Mouse (Mus musculus): Measurements from ENCODE around the gene Fam183b. TPM values are rescaled to one million over a fixed set of nuclear protein-coding genes. Genes with fewer than 3 reads are reported as not detected.
"Not testable (repeated sequence)": the region's sequence is repeated elsewhere in the genome, so short reads cannot be mapped to it uniquely, and the experiment has no call there.

The Fam183b gene
- 7.0 and 10.4 TPM in 2 replicates for polyA plus RNA-seq (2016; fragmentation: Nextera tagmentation; extraction: Ambion mirVana)

DNA sequence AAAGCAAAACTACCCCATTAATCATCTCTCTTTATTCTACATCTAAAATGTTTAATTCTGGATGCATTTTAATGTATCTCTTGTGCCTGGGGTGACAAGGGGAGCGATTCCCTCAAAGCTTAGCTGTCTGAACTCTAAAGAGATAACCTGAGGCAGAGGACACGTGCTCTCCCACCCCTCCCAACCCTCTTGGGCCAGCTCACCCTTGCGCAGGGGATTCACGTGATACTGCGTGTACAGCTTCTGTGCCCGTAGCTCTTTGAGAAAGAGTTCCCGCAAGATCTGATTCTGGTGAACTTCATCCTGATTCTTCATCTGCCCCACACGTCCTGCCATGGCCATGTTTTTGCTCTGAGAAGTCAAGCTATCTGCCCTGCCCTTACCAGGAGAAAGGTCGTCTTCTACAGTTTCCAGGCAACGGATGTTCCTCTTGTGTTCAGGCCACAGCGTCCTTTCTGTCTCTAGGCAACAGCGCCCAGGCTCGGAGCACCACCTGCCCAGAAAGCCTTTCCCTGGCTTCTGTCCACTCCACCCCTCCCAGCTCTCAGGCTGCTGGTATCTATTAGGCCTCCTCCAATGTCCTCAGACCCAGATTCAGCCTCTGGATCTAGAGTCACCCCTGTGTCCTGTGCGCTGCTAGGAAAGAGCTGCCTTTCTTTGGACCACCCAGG is at the start of gene Fam183b:
Gene Fam183b (minus strand): TSS at position 403 of the 671 bp plus-strand sequence.
- Histone ChIP-seq H3K9me3 (replicated peaks) (no peaks in the 10 kb centered on the region), H3K27me3 (no peaks in the 10 kb centered on the region), H3K4me1 (peaks cover 11% of the 10 kb centered on the region), H3K27ac (peak within 1 kb of the TSS; percentile 18; the same call in 1 of the 2 replicates), H3K4me2 (replicated peaks) (peak within 1 kb of the TSS; percentile 41), H3K36me3 (no peaks in the 10 kb centered on the region), H3K9ac (no peak within 1 kb of the TSS), H3K4me3 (no peak within 1 kb of the TSS)
- WGBS, result 31% methylated on average over 14 of the region's 14 CpGs
- peak; percentile 74 for ATAC-seq (ENCODE audit: low FRiP score)

DNA sequence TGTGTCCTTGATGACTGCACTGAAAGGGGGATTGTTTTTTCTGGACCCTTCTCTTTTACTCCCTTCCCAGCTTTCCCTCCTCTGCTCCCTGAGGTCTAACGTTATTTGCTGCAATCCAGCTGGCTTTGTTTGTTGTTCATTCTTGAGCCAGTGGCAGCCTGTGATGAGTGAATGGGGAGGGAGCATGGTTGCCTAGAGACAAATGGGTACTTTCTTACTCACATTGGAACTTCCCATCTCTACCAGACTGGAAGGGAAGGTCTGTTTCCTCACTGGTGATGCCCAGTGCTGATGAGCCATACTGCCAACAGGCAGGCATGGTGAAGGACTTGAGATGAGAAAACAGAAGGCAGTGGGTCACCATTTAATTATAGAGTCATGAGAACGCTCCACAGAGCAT is 48.0 kb upstream of the Fam183b start:
- Histone ChIP-seq H3K27ac (no peak overlapping the region), H3K9ac (no peak overlapping the region), H3K4me2 (replicated peaks) (no peak overlapping the region), H3K27me3 (no peaks in the 10 kb centered on the region), H3K36me3 (peaks cover 43% of the 10 kb centered on the region), H3K9me3 (replicated peaks) (no peaks in the 10 kb centered on the region), H3K4me1 (peaks cover 7% of the 10 kb centered on the region), H3K4me3 (no peak overlapping the region)
- 61% methylated on average over 2 of the region's 2 CpGs for WGBS
- ATAC-seq (ENCODE audit: low FRiP score), result no peak

DNA sequence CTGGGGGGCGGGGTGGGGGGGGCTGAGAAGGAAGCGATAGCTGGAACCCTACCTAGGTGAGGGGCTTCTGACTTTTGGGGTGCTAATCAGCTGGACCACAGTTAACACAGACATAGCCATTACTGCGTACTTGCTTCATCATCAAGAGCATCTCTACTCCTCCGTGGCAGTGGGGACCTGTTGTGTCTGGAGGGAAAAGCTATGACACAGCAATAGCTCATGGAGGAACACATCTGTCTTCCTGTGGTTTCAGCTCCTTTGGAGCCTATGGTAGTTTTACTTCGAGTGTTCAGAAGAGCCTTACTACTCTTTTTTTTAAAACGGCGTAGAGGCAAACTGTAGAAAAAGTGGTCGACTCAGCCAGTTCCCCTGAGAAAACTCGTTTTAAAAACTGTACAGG is 45.9 kb upstream of the Fam183b start:
- Histone ChIP-seq H3K27me3 (no peaks in the 10 kb centered on the region), H3K4me3 (peak overlapping the region; percentile 86), H3K4me2 (replicated peaks) (peak overlapping the region; percentile 96), H3K9me3 (replicated peaks) (no peaks in the 10 kb centered on the region), H3K9ac (peak overlapping the region; percentile 90), H3K36me3 (peaks cover 31% of the 10 kb centered on the region), H3K27ac (0 out of 2 replicates have a peak overlapping the region, but pooled peaks have one; percentile 88), H3K4me1 (peaks cover 7% of the 10 kb centered on the region)
- ATAC-seq (ENCODE audit: low FRiP score), result no peak
- WGBS, result 51% methylated on average over 9 of the region's 9 CpGs

DNA sequence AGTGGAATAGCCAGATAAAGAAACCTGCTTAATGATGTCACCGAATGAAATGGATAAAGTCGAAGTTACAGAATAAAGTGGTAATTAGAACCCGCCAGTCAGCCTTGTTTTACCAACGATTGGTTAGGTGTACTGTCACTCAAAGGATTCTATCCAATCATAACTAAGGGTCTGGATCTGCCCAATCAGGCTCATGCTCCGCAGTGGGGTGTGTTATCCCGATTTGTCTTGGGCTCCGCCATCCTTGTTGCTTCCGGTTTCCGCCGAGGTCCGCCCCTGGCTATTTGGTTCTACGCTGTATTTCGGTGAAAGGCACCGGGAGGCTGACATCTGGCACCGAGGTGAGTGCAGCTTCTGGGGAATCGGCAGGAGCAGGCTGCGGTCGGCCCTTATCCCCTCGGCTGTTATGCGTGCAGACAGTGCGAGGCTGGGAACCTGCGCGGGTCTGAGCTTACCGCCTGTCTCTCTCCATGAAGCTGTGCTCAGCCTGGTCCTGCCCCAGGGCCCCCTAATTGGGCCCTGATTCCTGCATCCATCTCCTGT is 45.2 kb upstream of the Fam183b start, which contains the start of gene Gm12258:
Gene Gm12258 (plus strand): TSS at position 240 of the 543 bp plus-strand sequence.
- under 1% methylated on average over 24 of the region's 24 CpGs for WGBS
- H3K27ac ChIP-seq, result peak within 1 kb of the TSS; percentile 88

DNA sequence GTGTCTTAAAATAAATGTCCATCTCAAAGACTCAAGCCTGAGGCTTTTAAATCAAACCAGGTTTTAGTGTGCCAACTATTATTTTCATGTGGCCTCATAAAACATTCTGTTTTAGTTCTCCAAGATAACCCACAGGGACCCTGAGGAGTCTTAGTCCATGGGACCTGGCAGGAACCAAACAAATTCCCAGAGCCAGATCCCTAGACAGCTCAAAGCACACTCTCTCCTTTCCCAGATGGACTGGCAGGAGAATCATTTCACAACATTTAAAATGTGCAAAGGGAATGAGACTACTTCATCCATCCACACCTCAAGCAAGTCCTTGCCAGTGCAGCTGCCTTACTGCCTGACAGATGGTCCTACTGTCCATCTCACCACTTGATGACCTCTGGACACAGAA is 37.2 kb upstream of the Fam183b start, which contains the start of gene Olfr311:
Gene Olfr311 (plus strand): TSS at position 301 of the 400 bp plus-strand sequence.
- H3K9me3 ChIP-seq (replicated peaks); H3K4me1 ChIP-seq; H3K27ac ChIP-seq; H3K27me3 ChIP-seq; H3K36me3 ChIP-seq; ATAC-seq (ENCODE audit: low FRiP score); H3K4me2 ChIP-seq (replicated peaks); H3K9ac ChIP-seq; H3K4me3 ChIP-seq: not testable (repeated sequence)

More for the DNA sequence above, 45.2 kb upstream of the Fam183b start, which contains the start of gene Gm12258:
- Histone ChIP-seq H3K9ac (peak within 1 kb of the TSS; percentile 90), H3K9me3 (replicated peaks) (no peaks in the 10 kb centered on the region), H3K4me1 (peaks cover 7% of the 10 kb centered on the region), H3K36me3 (peaks cover 30% of the 10 kb centered on the region), H3K4me2 (replicated peaks) (peak within 1 kb of the TSS; percentile 96), H3K27me3 (no peaks in the 10 kb centered on the region), H3K4me3 (peak within 1 kb of the TSS; percentile 86)
- peak; percentile 100 for ATAC-seq (ENCODE audit: low FRiP score)

DNA sequence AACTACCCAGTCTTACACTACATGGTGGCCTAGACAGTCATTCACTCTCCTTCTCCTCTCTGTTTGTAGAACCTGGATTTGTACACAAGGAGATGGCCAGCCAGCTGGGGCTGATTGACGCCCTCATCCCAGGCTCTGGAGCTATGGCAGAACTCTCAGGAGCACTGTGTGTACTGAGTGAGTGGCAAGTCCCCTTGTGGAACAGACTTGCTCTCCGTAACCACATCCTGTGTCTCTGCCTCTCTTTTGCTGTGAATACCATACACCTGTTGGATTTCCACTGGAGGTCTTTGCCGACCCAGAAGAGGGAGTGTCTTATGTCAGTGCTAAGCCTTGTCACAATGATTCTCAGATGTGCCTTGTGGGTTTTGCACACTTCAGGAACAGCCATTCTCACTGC is 30.8 kb upstream of the Fam183b start:
- H3K9me3 ChIP-seq (replicated peaks); H3K27me3 ChIP-seq; H3K4me1 ChIP-seq; H3K4me3 ChIP-seq; H3K9ac ChIP-seq; H3K4me2 ChIP-seq (replicated peaks); H3K36me3 ChIP-seq; H3K27ac ChIP-seq; ATAC-seq (ENCODE audit: low FRiP score): not testable (repeated sequence)
- 85% methylated on average over 3 of the region's 3 CpGs for WGBS

DNA sequence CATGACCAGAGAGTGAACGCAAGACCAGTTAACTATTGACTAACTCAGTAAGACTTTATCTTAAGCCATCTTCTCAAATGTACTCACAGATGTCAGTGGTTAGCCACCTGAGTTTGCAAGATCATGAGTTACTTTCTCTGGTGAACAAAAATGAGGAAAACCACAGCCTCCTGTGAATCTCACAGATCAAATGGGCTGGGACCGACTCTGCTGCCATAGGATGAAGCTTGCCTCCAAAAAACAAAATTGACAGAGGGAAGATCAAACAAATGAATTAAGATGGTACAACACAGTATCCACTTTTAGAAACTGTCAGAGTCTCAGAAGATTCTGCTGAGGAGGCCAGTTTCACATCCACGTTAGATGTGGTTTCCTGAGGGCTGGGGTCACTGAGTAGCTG is 28.0 kb upstream of the Fam183b start:
- ATAC-seq (ENCODE audit: low FRiP score), result no peak
- H3K36me3 ChIP-seq, result no peaks in the 10 kb centered on the region
- 79% methylated on average over 3 of the region's 3 CpGs for WGBS

DNA sequence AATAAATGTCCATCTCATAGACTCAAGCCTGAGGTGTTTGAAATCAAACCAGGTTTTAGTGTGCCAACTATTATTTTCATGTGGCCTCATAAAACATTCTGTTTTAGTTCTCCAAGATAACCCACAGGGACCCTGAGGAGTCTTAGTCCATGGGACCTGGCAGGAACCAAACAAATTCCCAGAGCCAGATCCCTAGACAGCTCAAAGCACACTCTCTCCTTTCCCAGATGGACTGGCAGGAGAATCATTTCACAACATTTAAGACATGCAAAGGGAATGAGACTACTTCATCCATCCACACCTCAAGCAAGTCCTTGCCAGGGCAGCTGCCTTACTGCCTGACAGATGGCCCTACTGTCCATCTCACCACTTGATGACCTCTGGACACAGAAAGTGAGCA is 27.2 kb upstream of the Fam183b start, which contains the start of gene Olfr312:
Gene Olfr312 (plus strand): TSS at position 301 of the 400 bp plus-strand sequence.
- not testable (repeated sequence) for H3K4me1 ChIP-seq; H3K4me2 ChIP-seq (replicated peaks); H3K27ac ChIP-seq; H3K27me3 ChIP-seq; H3K4me3 ChIP-seq; ATAC-seq (ENCODE audit: low FRiP score); H3K36me3 ChIP-seq; H3K9me3 ChIP-seq (replicated peaks); H3K9ac ChIP-seq

More for the DNA sequence above, 28.0 kb upstream of the Fam183b start:
- no peaks in the 10 kb centered on the region for H3K27me3 ChIP-seq
- H3K4me1 ChIP-seq, result no peaks in the 10 kb centered on the region
- no peak overlapping the region for H3K4me3 ChIP-seq
- H3K9ac ChIP-seq, result no peak overlapping the region
- no peak overlapping the region for H3K4me2 ChIP-seq (replicated peaks)
- no peak overlapping the region for H3K27ac ChIP-seq
- no peaks in the 10 kb centered on the region for H3K9me3 ChIP-seq (replicated peaks)

DNA sequence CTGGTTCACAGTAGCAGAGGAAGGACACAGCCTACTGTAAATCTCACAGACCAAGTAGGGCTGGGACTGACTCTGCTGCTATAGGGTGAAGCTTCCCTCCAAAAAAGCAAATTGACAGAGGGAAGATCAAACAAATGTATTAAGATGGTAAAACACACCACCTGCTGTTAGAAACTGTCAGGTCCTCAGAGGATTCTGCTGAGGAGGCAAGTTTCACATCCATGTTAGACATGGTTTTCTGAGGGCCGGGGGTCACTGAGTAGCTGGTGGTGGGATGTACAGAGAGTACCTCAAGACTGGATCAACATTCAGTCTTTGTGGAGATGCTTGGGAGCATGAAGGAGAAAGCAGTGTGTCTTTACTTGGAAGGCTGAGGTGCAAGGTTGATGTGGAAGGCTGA is 13.9 kb upstream of the Fam183b start:
- Histone ChIP-seq H3K4me1 (no peaks in the 10 kb centered on the region), H3K9ac (no peak overlapping the region), H3K4me3 (no peak overlapping the region), H3K27me3 (no peaks in the 10 kb centered on the region), H3K9me3 (replicated peaks) (no peaks in the 10 kb centered on the region), H3K27ac (no peak overlapping the region), H3K36me3 (no peaks in the 10 kb centered on the region), H3K4me2 (replicated peaks) (no peak overlapping the region)
- WGBS, result 81% methylated on average over 1 of the region's 1 CpGs
- no peak for ATAC-seq (ENCODE audit: low FRiP score)

DNA sequence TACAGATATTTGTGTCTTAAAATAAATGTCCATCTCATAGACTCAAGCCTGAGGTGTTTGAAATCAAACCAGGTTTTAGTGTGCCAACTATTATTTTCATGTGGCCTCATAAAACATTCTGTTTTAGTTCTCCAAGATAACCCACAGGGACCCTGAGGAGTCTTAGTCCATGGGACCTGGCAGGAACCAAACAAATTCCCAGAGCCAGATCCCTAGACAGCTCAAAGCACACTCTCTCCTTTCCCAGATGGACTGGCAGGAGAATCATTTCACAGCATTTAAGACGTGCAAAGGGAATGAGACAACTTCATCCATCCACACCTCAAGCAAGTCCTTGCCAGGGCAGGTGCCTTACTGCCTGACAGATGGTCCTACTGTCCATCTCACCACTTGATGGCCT is 12.9 kb upstream of the Fam183b start, which contains the start of gene Olfr313:
Gene Olfr313 (plus strand): TSS at position 301 of the 400 bp plus-strand sequence.
- not testable (repeated sequence) for H3K9me3 ChIP-seq (replicated peaks); H3K27me3 ChIP-seq; H3K4me2 ChIP-seq (replicated peaks); H3K9ac ChIP-seq; ATAC-seq (ENCODE audit: low FRiP score); H3K27ac ChIP-seq; H3K36me3 ChIP-seq; H3K4me3 ChIP-seq; H3K4me1 ChIP-seq
- 59% methylated on average over 1 of the region's 1 CpGs for WGBS

DNA sequence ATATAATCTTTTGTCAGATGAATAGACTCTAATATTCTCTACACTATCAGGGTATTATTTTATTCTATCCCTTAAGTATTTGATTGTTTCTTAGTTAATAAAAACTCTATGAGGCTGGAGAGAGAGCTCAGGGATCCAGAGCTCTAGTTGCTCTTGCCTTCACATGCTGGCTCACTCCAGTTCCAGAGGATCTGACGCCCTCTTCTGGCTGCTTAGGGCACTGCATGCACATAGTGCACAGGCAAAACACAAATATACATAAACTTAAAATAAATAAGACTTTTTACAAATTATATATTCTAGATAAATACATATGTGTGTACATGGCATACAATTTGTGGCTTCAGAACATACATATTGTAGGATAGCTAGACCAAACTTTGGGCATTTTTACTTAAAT is 10.2 kb upstream of the Fam183b start:
- 7% methylated on average over 1 of the region's 1 CpGs for WGBS
- H3K36me3 ChIP-seq, result no peaks in the 10 kb centered on the region
- H3K9ac ChIP-seq, result no peak overlapping the region
- no peak overlapping the region for H3K4me2 ChIP-seq (replicated peaks)
- H3K9me3 ChIP-seq (replicated peaks), result no peaks in the 10 kb centered on the region
- no peaks in the 10 kb centered on the region for H3K4me1 ChIP-seq
- no peak overlapping the region for H3K27ac ChIP-seq
- H3K27me3 ChIP-seq, result no peaks in the 10 kb centered on the region
- no peak for ATAC-seq (ENCODE audit: low FRiP score)
- H3K4me3 ChIP-seq, result no peak overlapping the region

DNA sequence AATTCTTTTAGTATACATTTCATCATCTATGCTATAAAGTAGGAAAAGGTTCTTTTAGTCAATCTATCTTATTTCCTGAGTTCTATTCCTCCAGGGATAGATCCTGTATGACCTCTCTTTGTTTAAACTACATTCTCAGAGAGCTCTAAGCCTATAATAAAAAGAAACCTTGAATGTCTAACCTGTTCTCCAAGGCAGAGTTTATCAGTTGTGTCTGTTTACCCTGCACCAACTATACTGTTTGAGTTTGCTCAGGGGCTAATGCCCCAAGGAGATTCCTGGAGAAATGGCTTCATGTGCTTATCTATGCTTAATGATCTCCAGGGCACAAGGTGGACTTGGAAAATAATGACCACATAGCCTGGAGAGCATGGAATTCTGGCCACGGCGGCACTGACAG is 2.6 kb upstream of the Fam183b start:
- no peaks in the 10 kb centered on the region for H3K27me3 ChIP-seq
- no peak overlapping the region for H3K4me3 ChIP-seq
- H3K36me3 ChIP-seq, result no peaks in the 10 kb centered on the region
- no peaks in the 10 kb centered on the region for H3K9me3 ChIP-seq (replicated peaks)
- ATAC-seq (ENCODE audit: low FRiP score), result no peak
- peaks cover 11% of the 10 kb centered on the region for H3K4me1 ChIP-seq
- WGBS, result 72% methylated on average over 2 of the region's 2 CpGs
- H3K4me2 ChIP-seq (replicated peaks), result no peak overlapping the region
- H3K27ac ChIP-seq, result no peak overlapping the region
- no peak overlapping the region for H3K9ac ChIP-seq

DNA sequence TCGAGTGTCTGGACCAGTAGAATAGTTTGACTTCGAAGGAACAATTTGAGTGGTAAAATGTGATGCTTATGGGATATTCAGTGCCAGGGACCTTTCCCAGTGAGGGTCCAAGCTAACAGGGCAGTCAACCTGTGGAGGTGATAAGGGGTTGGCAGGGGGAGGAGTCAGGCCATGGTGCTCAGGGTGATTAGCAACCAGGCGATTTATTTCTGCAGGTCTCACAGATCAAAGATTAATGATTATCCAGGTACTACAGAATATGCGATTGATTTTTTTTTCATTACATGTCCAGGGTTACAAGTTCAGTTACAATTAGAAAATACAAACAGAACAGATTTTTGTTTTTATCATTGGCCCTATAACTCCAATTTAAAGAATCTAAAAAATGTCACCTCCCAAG is 2.1 kb upstream of the Fam183b start:
- H3K9me3 ChIP-seq (replicated peaks), result no peaks in the 10 kb centered on the region
- no peak overlapping the region for H3K27ac ChIP-seq
- no peak overlapping the region for H3K4me3 ChIP-seq
- no peaks in the 10 kb centered on the region for H3K27me3 ChIP-seq
- 80% methylated on average over 4 of the region's 4 CpGs for WGBS
- no peak overlapping the region for H3K4me2 ChIP-seq (replicated peaks)
- no peaks in the 10 kb centered on the region for H3K36me3 ChIP-seq
- H3K4me1 ChIP-seq, result peaks cover 11% of the 10 kb centered on the region
- H3K9ac ChIP-seq, result no peak overlapping the region
- no peak for ATAC-seq (ENCODE audit: low FRiP score)

Data from hindbrain, embryonic 12.5 days (tissue).